Comparison of ENCODE assay signal across 14 mouse cellular contexts in the genomic region with DNA sequence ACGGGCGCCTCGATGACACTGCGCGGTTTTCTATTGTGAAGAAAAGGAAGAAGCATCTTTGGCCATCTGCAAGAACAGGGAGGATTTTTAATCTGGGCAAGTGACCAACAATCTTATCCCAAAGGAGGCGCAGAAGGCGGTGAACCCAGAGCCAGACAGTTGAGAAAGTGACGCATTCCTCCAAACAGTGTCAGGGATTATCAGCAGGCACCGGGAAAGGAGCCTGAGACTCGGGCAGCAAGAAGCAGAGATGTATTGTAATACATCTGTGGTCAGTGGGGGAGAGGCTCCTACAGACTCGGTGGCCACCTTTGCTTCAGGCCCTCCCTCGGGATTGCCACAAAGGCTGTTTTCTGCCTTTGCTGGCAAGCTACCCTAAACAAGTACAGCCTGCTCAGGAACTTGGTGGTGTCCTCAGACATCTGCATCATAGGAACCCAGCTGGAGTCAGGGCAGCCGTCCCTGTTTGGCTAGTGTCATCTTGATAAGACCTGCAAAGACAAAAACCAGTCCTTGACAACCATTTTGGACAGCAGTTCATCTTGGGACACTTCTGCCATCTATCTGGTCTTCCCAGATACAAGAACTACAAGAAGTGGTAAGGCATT. TPM values are rescaled to one million over a fixed set of nuclear protein-coding genes. Genes with fewer than 3 reads are reported as not detected.
DNase-seq lines count a peak whose midpoint lies in the region; ATAC-seq and TF ChIP-seq lines count a peak whose summit lies in the region.
"Had no signal": no experiment of that assay in that cellular context is flagged by ENCODE, and none has a peak within 500 bp of the region (broad histone marks: within the 10 kb centered on the region; RNA-seq: fewer than 3 reads in every experiment).

No protein-coding gene starts in this region.

- H3K4me1 ChIP-seq in heart, postnatal 0 days (ENCODE audit: control insufficient read depth, insufficient read depth): 0 out of 2 replicates have a peak, but pooled peaks cover 6% of the 10 kb centered on the region
- H3K4me1 ChIP-seq: lung, embryonic 15.5 days had no signal

- TF ChIP-seq CTCF in heart, postnatal 0 days (IDR thresholded peaks at IDR 0.05; ENCODE audit: low read depth): no peak

- peak; percentile 42; the same call in 1 of the 2 replicates for ATAC-seq in heart, postnatal 0 days (ENCODE audit: insufficient read depth, low read depth)
- ATAC-seq in megakaryocyte, adult 5-6 weeks (ENCODE audit: poor library complexity, severe bottlenecking): no peak
- ATAC-seq: intestine, postnatal 0 days had no signal

- no peak for TF ChIP-seq EP300 in heart, postnatal 0 days (IDR thresholded peaks at IDR 0.05; ENCODE audit: low read depth)

- peak overlapping the region; percentile 44 for H3K4me2 ChIP-seq in heart, postnatal 0 days (ENCODE audit: low read depth, low read length)
- H3K4me2 ChIP-seq: lung, embryonic 15.5 days had no signal

- H3K27ac ChIP-seq in heart, postnatal 0 days (ENCODE audit: low read depth): no peak overlapping the region
- H3K27ac ChIP-seq: lung, embryonic 15.5 days had no signal

- H3K9ac ChIP-seq in heart, postnatal 0 days (replicated peaks; ENCODE audit: low read depth, low read length): no peak overlapping the region
- H3K9ac ChIP-seq: lung, embryonic 15.5 days had no signal

- peak; percentile 48 to 53 for DNase-seq in cerebellum, postnatal 10 days
- DNase-seq in cerebellum, postnatal 4 days (ENCODE audit: low spot score in 2 of 2): no peak
- peak; percentile 85 for DNase-seq in MN1 (ENCODE audit: low spot score)
- DNase-seq in gastrocnemius, postnatal 25 days: peak; percentile 57
- peak; percentile 25 for DNase-seq in heart, postnatal 0 days (ENCODE audit: low spot score)
- no peak for DNase-seq in embryo, embryonic 10.5 days (ENCODE audit: low spot score)
- no peak for DNase-seq in thymus, postnatal 25 days

- WGBS in heart, postnatal 0 days: 23% methylated on average over 13 of the region's 13 CpGs

- no peaks in the 10 kb centered on the region for H3K9me3 ChIP-seq in heart, postnatal 0 days (replicated peaks; ENCODE audit: control insufficient read depth, low read length)
- H3K9me3 ChIP-seq: lung, embryonic 15.5 days had no signal

- H3K4me3 ChIP-seq in heart, postnatal 0 days (ENCODE audit: low read depth, low read length): 0 out of 2 replicates have a peak overlapping the region, but pooled peaks have one; percentile 5
- H3K4me3 ChIP-seq: lung, embryonic 15.5 days had no signal

- H3K36me3 ChIP-seq in heart, postnatal 0 days (replicated peaks; ENCODE audit: control insufficient read depth, insufficient read depth, low read length): no peaks in the 10 kb centered on the region
- H3K36me3 ChIP-seq: lung, embryonic 15.5 days had no signal

- no peaks in the 10 kb centered on the region for H3K27me3 ChIP-seq in heart, postnatal 0 days (ENCODE audit: control insufficient read depth, insufficient read depth, low read length)
- H3K27me3 ChIP-seq: lung, embryonic 15.5 days had no signal

RNA-seq across cellular contexts. Expression of a gene that starts 0.7 kb away (rescaled TPM):
- total RNA-seq in gastrocnemius, postnatal 25 days (2021): not detected
- total RNA-seq in heart, postnatal 0 days (2014; rRNA removed; ENCODE audit: low replicate concordance): not detected in 2 replicates
- not detected in 2 replicates for polyA plus RNA-seq in heart, postnatal 0 days (2015; fragmentation: Nextera tagmentation; extraction: Ambion mirVana)
- not detected in 2 replicates for total RNA-seq in megakaryocyte, adult 5-6 weeks (2015)
- not detected in 2 replicates for total RNA-seq in megakaryocyte, adult 5-6 weeks (2017)
- total RNA-seq: left cerebral cortex, postnatal 25 days had no signal
- polyA plus RNA-seq: brain, embryonic 14.5 days; embryonic facial prominence, embryonic 14.5 days; frontal cortex, adult 2 months; intestine, postnatal 0 days; lung, embryonic 15.5 days had no signal

RNA-seq across cellular contexts. Expression of a gene that starts 16.9 kb away (rescaled TPM):
- 10 to 100 TPM; 14.2 to 14.7 TPM for total RNA-seq in gastrocnemius, postnatal 25 days (2021)
- total RNA-seq in heart, postnatal 0 days (2014; rRNA removed; ENCODE audit: low replicate concordance): 13.6 and 15.2 TPM in 2 replicates
- polyA plus RNA-seq in heart, postnatal 0 days (2015; fragmentation: Nextera tagmentation; extraction: Ambion mirVana): 10.1 and 10.6 TPM in 2 replicates
- total RNA-seq in megakaryocyte, adult 5-6 weeks (2015): 14.4 and 14.6 TPM in 2 replicates
- 15.7 and 16.0 TPM in 2 replicates for total RNA-seq in megakaryocyte, adult 5-6 weeks (2017)

RNA-seq across cellular contexts. Expression of a gene that starts 25.9 kb away (rescaled TPM):
- 10 to 100 TPM; 36.5 to 41.4 TPM for total RNA-seq in gastrocnemius, postnatal 25 days (2021)
- total RNA-seq in heart, postnatal 0 days (2014; rRNA removed; ENCODE audit: low replicate concordance): 53.3 and 68.2 TPM in 2 replicates
- 14.2 and 15.1 TPM in 2 replicates for polyA plus RNA-seq in heart, postnatal 0 days (2015; fragmentation: Nextera tagmentation; extraction: Ambion mirVana)
- total RNA-seq in megakaryocyte, adult 5-6 weeks (2015): 44.1 and 47.0 TPM in 2 replicates
- 71.1 and 77.2 TPM in 2 replicates for total RNA-seq in megakaryocyte, adult 5-6 weeks (2017)

Comparison
In these comparisons a context has a peak if more than half of its experiments do, and no peak if none do; other contexts are left out.
1. DNase-seq: peak in cerebellum, postnatal 10 days (2 of 2), MN1 (single experiment), gastrocnemius, postnatal 25 days (single experiment) and heart, postnatal 0 days (single experiment); none in cerebellum, postnatal 4 days (0 of 2), embryo, embryonic 10.5 days (single experiment) and thymus, postnatal 25 days (single experiment).